Mouse (Mus musculus) lung, embryonic 16.5 days (tissue): ENCODE data around the gene Lipe. TPM values are rescaled to one million over a fixed set of nuclear protein-coding genes. Genes with fewer than 3 reads are reported as not detected.
A peak's percentile ranks its signal among the peaks of the same experiment; 100 is the strongest.

ENCODE experiments used
- ATAC-seq: fragments of 200-750 bp; cut with Nextera tagmentation; 2 replicates; pipeline ENCODE4 v1.8.0; 2017; ENCODE audit warnings: low read depth, mild to moderate bottlenecking, moderate library complexity
- H3K27ac ChIP-seq: fragments of 300-500 bp; sonication (generic); 2 replicates; pipeline ENCODE4 v1.5.1; 2014; ENCODE audit warnings: mild to moderate bottlenecking, control low read depth, low read length
- H3K27me3 ChIP-seq: fragments of 300-500 bp; sonication (generic); 2 replicates; pipeline ENCODE4 v1.6.1; 2014; ENCODE audit warnings: low read depth, low read length, mixed read lengths; ENCODE audit not compliant: control insufficient read depth, insufficient read depth
- H3K36me3 ChIP-seq: fragments of 300-500 bp; sonication (generic); 2 replicates; pipeline ENCODE4 v1.6.1; 2014; ENCODE audit warnings: low read length; ENCODE audit not compliant: control insufficient read depth, insufficient read depth
- H3K4me1 ChIP-seq: fragments of 300-500 bp; sonication (generic); replicated peaks from 2 replicates; pipeline ENCODE4 v1.6.1; 2014; ENCODE audit warnings: low read length, mixed read lengths; ENCODE audit not compliant: control insufficient read depth, insufficient read depth
- H3K4me2 ChIP-seq: fragments of 300-500 bp; sonication (generic); 2 replicates; pipeline ENCODE4 v1.6.1; 2014; ENCODE audit warnings: low read depth, low read length, control low read depth
- H3K4me3 ChIP-seq: fragments of 300-500 bp; sonication (generic); 2 replicates; pipeline ENCODE4 v1.5.1; 2014; ENCODE audit warnings: mild to moderate bottlenecking, low read length, control low read depth
- H3K9ac ChIP-seq: fragments of 300-500 bp; sonication (generic); 2 replicates; pipeline ENCODE4 v1.6.1; 2014; ENCODE audit warnings: low read length, control low read depth
- H3K9me3 ChIP-seq: fragments of 300-500 bp; sonication (generic); 2 replicates; pipeline ENCODE4 v1.6.1; 2016; ENCODE audit warnings: low read length; ENCODE audit not compliant: control insufficient read depth
- WGBS: fragments of 180-500 bp; shearing (Covaris S2); extraction: QIAGEN DNeasy Blood & Tissue Kit; methylation state at CpG from one replicate; pipeline ENCODE4 v1.1.7; 2014; 5-methylcytosine and 5-hydroxymethylcytosine counted together
- polyA plus RNA-seq: library from polyadenylated mRNA; unstranded; fragments of >200 nt; fragmentation: Nextera tagmentation; extraction: Ambion mirVana; gene quantifications from 2 replicates; pipeline ENCODE4 v1.2.1, GENCODE M21; 2015

The Lipe gene
- polyA plus RNA-seq, 1 experiment from 2014 or later: 11.4 TPM

GRCm38 (mm10) chr7:25358721-25359206, 39.7 kb downstream of the Lipe start:
- Histone ChIP-seq H3K27ac (no peak overlapping the region), H3K4me2 (no peak overlapping the region), H3K27me3 (no peaks in the 10 kb centered on the region), H3K4me3 (no peak overlapping the region), H3K4me1 (no peaks in the 10 kb centered on the region), H3K9me3 (no peaks in the 10 kb centered on the region), H3K36me3 (peaks cover 16% of the 10 kb centered on the region), H3K9ac (no peak overlapping the region)
- peak; percentile 23; the same call in 1 of the 2 replicates for ATAC-seq
- 77% methylated on average over 19 of the region's 19 CpGs for WGBS

DNA sequence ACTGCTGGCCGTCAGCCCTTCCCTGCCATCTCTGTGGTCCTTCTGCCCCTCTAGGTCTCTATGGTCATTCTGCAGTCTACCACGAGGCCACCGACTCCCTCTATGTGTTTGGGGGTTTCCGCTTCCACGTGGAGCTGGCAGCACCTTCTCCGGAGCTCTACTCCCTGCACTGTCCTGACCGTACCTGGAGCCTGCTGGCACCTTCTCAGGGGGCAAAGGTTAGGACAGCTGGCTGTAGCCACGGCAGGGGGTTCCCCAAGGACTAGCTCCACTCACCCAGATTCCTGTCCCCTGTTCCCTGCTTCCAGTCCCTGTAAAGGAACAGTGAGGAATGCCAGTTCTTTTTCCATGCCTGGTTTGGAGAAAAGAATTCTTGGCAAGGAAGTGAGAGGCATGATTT, 49.6 kb downstream of the Lipe start:
- Histone ChIP-seq H3K27ac (no peak overlapping the region), H3K9ac (no peak overlapping the region), H3K4me1 (no peaks in the 10 kb centered on the region), H3K4me3 (no peak overlapping the region), H3K4me2 (no peak overlapping the region), H3K36me3 (peaks cover 23% of the 10 kb centered on the region), H3K27me3 (no peaks in the 10 kb centered on the region), H3K9me3 (peaks cover 3% of the 10 kb centered on the region; the same call in 1 of the 2 replicates)
- ATAC-seq: no peak
- WGBS: 82% methylated on average over 8 of the region's 8 CpGs

DNA sequence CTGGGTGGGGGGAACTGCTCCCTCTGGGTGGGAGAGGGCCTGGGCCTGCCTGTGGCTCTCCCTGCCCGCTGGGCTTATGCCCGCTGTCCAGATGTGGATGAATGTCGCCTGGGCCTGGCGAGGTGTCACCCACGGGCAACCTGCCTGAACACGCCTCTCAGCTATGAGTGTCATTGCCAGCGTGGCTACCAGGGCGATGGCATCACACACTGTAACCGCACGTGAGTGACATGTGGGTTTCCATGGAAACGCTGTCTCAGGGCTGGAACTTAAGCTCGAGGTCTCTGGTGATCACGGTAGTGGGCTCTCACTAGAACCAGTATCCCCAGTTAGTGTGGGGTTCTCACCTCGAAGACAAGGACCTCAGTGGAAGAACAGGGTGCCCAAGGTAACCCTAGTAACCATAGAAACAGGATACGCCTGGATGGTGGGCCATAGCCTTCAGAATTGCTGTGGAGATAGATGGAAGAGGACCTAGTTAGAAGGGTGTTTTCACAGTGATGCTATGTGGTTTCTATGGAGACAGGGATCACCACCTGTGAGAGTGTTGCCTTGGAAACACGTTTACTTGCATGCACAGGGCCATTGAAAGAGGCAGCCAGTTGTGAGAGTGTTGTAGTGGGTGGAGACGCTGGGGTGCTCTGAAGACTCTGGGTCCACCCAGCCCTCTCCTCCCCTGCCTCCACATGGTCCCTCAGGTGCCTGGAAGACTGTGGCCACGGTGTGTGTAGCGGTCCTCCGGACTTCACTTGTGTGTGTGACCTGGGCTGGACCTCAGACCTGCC, 57.3 kb downstream of the Lipe start:
- H3K4me3 ChIP-seq: no peak overlapping the region
- H3K4me1 ChIP-seq: no peaks in the 10 kb centered on the region
- H3K27ac ChIP-seq: no peak overlapping the region
- peaks cover 2% of the 10 kb centered on the region; the same call in 1 of the 2 replicates for H3K36me3 ChIP-seq
- no peak overlapping the region for H3K9ac ChIP-seq
- H3K27me3 ChIP-seq: no peaks in the 10 kb centered on the region
- 76% methylated on average over 20 of the region's 20 CpGs for WGBS
- no peak for ATAC-seq
- H3K4me2 ChIP-seq: no peak overlapping the region
- H3K9me3 ChIP-seq: no peaks in the 10 kb centered on the region

- H3K4me2 ChIP-seq: no peak overlapping the region
- H3K9me3 ChIP-seq: no peaks in the 10 kb centered on the region
- no peak for ATAC-seq
- WGBS: 86% methylated on average over 9 of the region's 9 CpGs
- no peaks in the 10 kb centered on the region for H3K4me1 ChIP-seq
- no peaks in the 10 kb centered on the region for H3K27me3 ChIP-seq
- no peak overlapping the region for H3K4me3 ChIP-seq
- peaks cover 7% of the 10 kb centered on the region for H3K36me3 ChIP-seq
- no peak overlapping the region for H3K9ac ChIP-seq
- no peak overlapping the region for H3K27ac ChIP-seq
These were observed 59.2 kb downstream of the Lipe start for GRCm38 (mm10) chr7:25339329-25339728.

- no peaks in the 10 kb centered on the region for H3K27me3 ChIP-seq
- H3K27ac ChIP-seq: no peak overlapping the region
- 78% methylated on average over 12 of the region's 12 CpGs for WGBS
- H3K4me1 ChIP-seq: no peaks in the 10 kb centered on the region
- ATAC-seq: peak; percentile 50; the same call in 1 of the 2 replicates
- H3K4me2 ChIP-seq: no peak overlapping the region
- H3K9ac ChIP-seq: no peak overlapping the region
- peaks cover 19% of the 10 kb centered on the region; the same call in 1 of the 2 replicates for H3K36me3 ChIP-seq
- H3K9me3 ChIP-seq: no peaks in the 10 kb centered on the region
- no peak overlapping the region for H3K4me3 ChIP-seq
These were observed 64.0 kb downstream of the Lipe start for GRCm38 (mm10) chr7:25334472-25334871.

- Histone ChIP-seq H3K4me3 (no peak overlapping the region), H3K9me3 (no peaks in the 10 kb centered on the region), H3K9ac (no peak overlapping the region), H3K27ac (no peak overlapping the region), H3K27me3 (no peaks in the 10 kb centered on the region), H3K4me2 (no peak overlapping the region), H3K4me1 (no peaks in the 10 kb centered on the region), H3K36me3 (peaks cover 19% of the 10 kb centered on the region; the same call in 1 of the 2 replicates)
- peak; percentile 81 for ATAC-seq
- WGBS: 41% methylated on average over 16 of the region's 16 CpGs
These were observed 64.8 kb downstream of the Lipe start for GRCm38 (mm10) chr7:25333596-25334307.

Other genes starting within 250 kb of the Lipe start
- 0.58 TPM in 2 replicates for gene Pou2f2, start 219.0 kb downstream of the Lipe start, polyA plus RNA-seq
- gene Dedd2, start 178.1 kb downstream of the Lipe start, polyA plus RNA-seq: 9.0 and 9.5 TPM in 2 replicates
- gene Zfp526, start 177.3 kb downstream of the Lipe start, polyA plus RNA-seq: 2.3 and 2.5 TPM in 2 replicates
- 7.1 and 8.2 TPM in 2 replicates for gene Gsk3a, start 160.9 kb downstream of the Lipe start, polyA plus RNA-seq
- gene Erf, start 147.9 kb downstream of the Lipe start, polyA plus RNA-seq: 10.5 and 13.6 TPM in 2 replicates
- 23.5 and 28.9 TPM in 2 replicates for gene Cic, start 131.0 kb downstream of the Lipe start, polyA plus RNA-seq
- gene Pafah1b3, start 100.7 kb downstream of the Lipe start, polyA plus RNA-seq: 170 and 173 TPM in 2 replicates
- 0.13 TPM in 1 of 2 replicates, not detected in the other for gene Prr19, start 97.3 kb downstream of the Lipe start, polyA plus RNA-seq
- gene Tmem145, start 92.6 kb downstream of the Lipe start, polyA plus RNA-seq: 0.14 and 0.49 TPM in 2 replicates
- 11.8 and 12.1 TPM in 2 replicates for gene Megf8, start 81.5 kb downstream of the Lipe start, polyA plus RNA-seq
- gene Cnfn, start 29.0 kb downstream of the Lipe start, polyA plus RNA-seq: 0.33 and 2.9 TPM in 2 replicates
- gene Cxcl17, start 14.2 kb upstream of the Lipe start, polyA plus RNA-seq: 0.49 TPM in 1 of 2 replicates, not detected in the other
- gene Ceacam1, start 78.9 kb upstream of the Lipe start, polyA plus RNA-seq: 7.3 TPM in 2 replicates
- gene Ceacam2, start 141.1 kb upstream of the Lipe start, polyA plus RNA-seq: 0.09 TPM in 1 of 2 replicates, not detected in the other
- gene Erich4, start 217.2 kb upstream of the Lipe start, polyA plus RNA-seq: 0.23 TPM in 1 of 2 replicates, not detected in the other
- gene Dmac2, start 220.7 kb upstream of the Lipe start, polyA plus RNA-seq: 34.5 TPM in 2 replicates
- 10.5 and 11.1 TPM in 2 replicates for gene B3gnt8, start 227.9 kb upstream of the Lipe start, polyA plus RNA-seq